Mouse (Mus musculus) cerebellum, adult 18-20 months (tissue): ENCODE results near the gene Lgi4.

Source experiments
- DNase-seq, 2 experiments: peaks; one replicate each; pipeline ENCODE4 v3.0.0; 2021

Lgi4 gene

DNA sequence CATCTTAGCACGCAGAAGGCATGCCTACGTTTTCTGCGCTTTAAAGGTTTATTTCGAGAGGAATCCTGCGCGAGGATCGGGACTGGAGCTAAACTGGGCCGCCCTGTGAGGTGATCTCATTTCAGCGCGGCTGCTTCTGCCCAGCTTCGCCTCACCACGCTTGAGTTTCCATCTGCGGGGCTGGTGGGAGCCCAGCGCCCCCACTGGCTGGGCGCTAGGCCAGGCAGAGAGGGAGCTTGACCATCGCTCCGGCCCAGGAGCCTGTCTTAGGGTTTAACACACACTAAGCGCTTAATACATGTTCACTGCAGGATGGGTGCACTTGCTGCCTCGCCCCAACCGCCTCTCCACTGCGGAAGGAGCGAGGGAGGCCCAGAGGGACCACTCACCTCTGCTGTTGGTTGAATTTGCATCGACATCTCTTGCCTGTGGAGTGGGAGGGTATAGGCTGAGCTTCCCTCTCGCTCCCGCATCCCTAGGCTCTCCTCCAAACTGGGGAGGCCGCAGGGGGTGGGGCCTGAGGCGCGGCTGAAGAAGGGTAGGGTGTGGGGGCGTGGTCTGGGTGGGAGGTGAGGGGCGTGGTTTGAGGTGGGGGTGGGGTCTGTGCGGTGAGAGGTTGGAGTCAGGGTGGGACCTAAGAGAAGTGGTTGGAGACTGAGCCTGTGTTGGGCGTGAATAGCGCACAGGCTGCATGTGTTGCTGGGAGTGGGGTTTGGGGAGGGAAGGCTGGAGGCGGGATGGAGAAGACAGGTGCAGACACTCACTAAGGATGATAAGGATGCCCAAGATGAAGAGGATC lies 6.3 kb upstream of the Lgi4 start:
- peak; percentile 87 for DNase-seq

DNA sequence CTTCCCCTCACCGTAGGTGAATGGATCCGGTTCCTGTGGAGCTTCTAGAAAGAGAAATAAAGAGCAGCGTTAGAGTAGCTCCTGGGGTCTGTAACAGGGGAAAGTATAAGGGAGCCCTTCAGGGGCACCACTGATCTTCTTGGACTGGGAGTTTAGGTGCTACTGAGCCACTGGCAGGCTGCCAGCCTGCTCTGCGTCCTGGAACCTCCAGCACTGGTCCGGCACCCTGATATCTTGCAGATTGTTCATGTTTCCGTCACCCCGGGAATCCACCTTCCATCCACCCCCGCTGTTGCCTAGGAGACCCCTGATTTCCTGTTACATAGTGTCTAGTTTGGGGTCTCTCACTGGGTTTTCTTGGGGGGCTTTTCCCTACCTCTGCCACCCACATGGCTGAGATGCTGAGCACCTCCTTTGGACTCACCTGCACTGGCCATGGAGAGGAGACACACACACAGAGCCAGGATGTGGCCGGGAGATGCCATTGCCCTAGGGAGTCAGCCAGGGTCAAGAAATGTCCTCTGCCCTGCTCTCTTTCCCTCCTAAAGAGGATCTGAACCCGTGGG lies 5.2 kb upstream of the Lgi4 start:
- no peak for DNase-seq

DNA sequence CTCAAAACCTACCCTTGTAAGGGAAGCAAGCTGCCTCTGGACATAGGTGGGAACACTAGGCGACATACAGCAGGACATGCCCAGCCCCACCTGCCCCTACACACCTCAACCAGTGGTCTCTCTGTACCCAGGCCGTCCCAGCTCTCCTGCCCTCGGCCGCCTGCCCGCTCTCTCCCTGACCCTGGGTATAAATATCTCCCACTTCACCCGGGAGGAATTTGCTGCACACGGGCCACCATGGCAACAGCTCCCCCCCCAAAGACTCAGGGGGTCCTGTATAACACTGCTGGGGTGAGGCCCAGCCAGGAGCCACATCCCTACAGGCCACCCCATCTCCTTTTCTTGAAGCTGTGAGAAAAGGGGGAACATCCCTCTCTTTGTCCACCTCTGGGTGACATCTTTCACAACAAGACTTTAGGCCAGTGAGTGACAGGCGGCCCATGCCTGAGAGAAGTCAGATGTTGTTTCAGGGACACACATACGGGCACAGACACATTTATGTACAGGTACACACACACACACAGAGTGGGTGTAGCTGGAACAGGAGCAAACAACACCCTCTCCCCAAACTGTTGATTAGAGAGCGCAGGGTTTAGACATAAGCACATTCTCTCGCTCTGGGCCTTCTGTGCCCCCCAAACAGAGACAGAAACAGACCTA lies 4.4 kb upstream of the Lgi4 start:
- no peak for DNase-seq

DNA sequence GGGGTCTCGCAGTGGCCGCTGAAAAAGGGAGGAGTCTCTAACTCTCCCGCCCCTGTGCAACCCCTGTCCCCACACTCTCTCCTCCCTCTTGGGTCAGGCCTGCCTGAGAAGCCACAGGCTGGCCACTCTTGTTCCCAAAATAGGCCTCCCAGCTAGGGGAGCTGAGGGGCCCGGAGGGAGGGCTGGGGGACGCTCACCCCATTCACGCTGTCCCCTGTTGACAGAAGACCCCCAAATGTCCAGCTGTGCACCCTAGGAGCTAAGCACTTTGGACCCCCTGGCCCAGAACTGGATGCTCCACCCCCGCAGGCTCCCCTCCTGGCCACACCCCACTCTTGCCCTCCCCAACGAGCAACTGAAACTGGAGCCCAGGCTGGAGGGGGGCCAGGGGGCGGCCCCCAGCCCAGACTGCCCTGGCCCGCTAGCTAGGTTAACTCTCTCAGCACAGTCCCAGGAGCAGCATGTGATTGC lies 3.8 kb upstream of the Lgi4 start:
- DNase-seq = no peak

DNA sequence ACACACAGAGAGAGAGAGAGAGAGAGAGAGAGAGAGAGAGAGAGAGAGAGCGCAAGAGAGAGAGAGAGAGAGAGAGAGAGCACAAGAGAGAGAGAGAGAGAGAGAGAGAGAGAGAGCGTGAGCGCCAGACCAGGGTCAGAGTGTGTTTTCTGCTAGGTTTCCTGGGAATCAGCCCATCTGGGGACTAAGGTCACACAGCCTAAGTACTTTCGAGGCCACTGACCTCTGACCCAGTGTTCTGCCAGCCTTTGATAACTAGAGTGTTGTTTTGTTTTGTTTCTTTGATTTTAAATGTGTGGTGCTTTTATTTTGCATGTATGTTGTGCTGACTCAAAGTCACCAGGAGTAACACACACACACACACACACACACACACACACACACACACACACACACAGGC lies 3.3 kb upstream of the Lgi4 start:
- no peak for DNase-seq

DNA sequence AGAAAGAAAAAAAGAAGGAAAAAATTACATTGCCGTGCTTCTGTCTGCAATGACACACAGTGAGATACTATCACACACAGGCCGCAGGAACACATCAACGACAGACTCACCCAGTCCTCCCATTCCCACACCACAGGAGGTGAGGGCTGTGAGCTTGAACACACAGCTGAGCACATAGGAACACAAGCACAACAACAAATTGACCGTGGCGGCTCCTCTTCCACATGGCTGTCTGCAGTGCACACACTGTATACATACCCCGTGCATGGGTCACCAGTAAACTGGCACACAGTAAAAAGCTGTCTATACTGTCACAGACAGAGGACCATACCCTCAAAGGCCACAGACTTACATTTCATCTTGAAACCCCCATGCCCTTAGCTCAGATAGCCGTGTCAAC lies 2.7 kb upstream of the Lgi4 start:
- DNase-seq = no peak

DNA sequence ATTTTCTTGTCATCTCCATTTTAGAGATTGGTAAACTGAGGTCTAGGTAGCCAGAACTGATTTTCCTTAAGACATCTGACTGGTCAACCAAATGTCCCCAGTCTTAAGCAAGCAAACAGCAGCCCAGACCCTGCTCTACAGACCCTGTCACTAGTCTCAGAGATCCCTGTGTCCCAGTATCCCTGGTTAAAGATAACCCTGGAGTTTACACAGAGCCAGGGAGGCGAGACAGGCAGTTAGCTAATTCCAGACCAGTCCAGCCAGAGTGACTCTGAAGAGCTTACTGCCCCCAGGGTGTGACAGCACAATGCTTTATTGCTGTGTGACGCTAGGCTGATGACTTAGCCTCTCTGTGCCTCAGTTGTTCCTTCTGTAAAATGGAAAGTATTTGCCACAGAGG lies 2.1 kb upstream of the Lgi4 start, which contains the start of gene Fxyd1:
TSS of gene Fxyd1 (minus strand) at position 129 of the 400 bp plus-strand sequence.
- DNase-seq = no peak

DNA sequence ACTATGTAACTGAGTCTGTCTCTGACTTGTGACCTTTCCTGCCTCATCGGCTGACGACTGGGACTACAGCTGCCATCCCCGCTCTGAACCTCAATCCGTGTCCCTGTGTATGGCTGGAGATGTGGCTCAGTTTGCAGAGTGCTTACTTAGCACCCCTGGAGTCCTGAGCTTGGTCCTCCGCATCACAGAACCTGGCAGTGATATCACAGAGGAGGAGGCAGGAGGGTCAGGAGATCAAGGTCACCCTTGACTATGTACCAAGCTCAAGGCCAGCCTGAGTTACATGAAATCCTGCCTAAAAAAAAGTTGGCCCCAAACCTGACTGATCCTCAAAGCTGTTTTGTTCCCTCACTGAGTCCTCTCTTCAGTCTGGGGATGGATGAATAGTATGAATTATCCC lies 1.4 kb upstream of the Lgi4 start:
- no peak for DNase-seq

DNA sequence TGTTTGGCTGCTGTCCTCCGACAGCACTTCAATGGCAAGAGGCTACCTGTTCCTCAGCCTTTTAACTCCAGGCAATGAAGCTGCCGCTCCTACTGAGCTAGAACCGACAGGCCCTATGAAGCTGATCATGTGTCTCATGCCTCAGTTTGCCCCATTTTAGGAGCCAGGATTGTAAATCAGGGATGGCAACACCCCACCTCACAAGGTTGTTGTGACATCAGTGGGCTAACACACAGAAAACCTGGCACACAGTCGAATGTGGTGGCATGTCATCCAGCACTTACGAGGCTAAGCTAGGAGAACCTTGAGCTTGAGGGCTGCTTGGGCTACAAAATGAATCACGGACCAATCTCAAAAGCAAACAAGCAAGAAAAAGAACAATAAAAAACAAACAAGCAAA lies 931 bp upstream of the Lgi4 start:
- no peak for DNase-seq

DNA sequence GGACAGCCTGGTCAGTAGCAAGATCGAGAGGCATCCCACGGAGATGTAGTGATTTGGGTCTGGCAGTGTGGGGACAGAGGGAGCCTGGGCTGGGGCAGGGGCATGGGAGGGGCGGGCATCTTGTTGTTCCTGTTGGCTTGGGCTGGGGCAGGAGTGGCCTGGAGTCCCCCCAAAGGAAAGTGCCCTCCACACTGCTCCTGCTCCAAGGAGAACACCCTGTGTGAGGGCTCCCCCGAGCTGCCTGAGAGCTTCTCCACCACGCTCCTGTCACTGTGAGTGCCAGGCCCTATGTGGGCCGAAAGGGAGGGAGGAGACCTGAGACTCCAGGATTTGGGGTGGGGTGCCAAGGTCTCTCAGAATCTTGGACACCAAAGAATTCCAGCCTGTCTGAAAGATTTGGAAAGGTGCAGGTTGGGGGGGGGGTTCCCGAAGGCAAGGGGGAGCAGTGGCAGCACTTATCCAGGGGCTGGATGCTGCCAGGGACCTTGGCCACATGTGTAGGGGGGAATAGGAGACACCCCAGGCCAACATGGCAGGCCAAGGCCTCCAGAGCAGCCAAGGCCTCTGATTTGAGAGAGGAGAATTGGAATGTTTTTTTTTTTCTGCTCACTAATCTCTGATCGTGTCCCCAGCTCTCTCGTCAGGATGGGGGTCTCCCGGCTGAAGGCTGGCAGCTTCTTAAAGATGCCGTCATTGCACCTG lies 928 bp downstream of the Lgi4 start:
- DNase-seq = no peak

DNA sequence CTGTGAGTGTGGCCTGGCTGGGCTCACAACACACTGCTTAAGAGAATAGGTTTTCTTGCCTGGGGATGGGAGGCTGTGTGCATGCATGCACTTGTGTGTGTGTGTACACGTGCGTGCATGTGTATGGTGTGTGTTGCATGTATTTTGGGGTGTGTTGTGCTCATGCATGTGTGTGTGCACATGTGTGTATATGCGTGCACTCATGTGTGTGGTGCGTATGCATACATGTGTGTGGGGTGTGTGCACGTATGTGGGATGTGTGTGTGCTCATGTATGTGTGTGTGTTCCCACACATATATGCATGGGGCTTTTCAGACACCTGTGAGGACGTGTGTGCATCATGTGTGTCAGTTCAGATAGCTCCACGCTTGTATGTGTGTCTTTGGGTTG lies 1.5 kb downstream of the Lgi4 start:
- no peak for DNase-seq

DNA sequence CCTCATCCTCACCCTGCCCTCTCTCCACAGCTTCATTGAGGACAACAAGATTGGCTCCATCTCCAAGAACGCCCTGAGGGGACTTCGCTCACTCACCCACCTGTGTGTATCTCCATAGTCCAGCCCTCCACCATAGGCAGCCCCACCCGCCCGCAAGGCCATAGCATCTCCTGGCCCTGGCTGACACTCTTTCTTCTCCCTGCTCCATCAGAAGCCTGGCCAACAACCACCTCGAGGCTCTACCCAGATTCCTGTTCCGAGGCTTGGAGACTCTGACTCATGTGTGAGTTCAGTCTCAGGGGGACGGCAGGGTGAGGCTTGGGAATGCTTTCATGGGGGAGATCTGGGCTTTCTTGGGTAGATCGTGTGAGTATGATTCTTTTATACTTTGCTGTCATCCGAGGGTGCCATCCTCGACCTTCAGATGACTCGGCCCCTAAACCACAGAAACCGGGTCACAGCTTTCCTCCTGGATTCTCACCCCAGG lies 4.0 kb downstream of the Lgi4 start:
- DNase-seq = no peak

DNA sequence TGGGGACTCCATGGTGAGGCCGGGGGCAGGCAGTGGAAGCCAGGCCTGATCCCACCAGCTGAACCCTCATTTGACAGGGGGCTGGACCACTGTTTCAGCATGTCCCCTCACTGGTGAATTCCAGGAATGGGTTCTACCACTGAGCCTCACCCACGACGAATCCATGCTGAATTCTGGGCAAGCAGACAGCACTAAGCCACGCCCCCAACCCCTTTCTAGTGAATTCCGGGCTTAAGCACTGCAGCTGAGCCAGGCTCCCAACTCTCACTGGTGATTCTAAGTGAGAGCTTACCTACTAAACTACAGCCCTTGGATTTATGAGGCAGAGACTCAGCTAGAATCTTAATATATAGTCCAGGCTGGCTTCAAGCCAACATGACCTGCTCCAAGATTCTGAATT lies 8.7 kb downstream of the Lgi4 start:
- DNase-seq = no peak

DNA sequence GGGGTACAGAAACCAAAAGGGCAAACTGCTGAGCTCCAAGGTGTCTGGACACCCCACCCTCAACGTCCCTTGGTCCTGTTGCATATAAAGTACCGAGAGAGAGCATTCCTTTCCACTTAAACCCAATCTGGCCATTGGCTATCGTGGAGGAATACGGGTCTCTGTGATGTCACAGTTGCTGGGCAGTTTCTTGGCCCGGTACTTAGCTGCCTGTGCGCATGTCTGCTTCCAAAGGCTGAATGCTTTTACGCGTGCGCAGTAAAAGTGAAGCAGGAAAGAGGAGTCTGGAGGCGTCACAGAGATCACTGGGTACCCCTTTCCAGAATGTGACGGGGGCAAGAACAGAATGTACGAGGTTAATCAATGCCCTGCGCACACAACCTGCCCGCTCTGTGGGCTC lies 10.3 kb downstream of the Lgi4 start:
- peak in 1 of 2 experiments; percentile 61 for DNase-seq

DNA sequence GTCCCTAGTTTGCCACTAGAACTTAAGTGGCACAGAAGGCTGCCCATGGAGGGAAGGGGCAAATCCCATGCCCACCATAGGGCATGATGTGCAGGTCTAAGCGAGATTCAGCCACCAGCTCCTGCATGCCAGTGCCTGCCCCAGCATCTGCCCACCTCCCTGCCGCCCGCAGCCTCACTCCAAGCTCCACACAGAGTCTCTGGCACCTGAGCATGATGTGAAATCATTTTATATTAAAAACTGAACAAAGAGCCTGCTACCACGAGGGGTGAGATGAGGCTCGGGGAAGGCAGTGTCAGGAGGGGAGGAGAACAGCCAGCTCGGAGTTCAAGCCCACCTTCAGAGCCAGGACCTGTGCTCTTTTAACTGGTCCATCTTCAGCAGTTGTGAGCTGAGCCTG lies 11.2 kb downstream of the Lgi4 start:
- DNase-seq = peak in 1 of 2 experiments; percentile 37

DNA sequence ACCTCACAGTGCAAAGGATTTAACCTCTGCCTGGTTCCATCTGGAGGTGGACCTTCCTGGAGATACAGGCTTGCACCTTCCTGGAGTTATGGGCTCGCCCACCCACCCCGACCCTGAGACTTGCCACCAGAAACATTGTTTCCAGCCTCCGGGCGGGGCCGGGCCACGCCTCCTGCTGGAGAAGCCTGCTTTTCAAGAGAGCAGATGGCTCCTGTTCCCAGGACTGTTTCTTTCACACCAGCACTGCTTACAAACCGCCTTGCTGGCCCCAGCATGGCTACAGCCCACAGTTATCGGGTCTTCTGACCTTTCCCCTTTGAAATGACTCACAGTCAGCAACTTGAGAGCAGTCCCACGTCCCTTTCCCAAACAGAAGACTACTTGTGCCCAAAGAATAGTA lies 13.2 kb downstream of the Lgi4 start:
- peak; percentile 40 to 45 for DNase-seq

DNA sequence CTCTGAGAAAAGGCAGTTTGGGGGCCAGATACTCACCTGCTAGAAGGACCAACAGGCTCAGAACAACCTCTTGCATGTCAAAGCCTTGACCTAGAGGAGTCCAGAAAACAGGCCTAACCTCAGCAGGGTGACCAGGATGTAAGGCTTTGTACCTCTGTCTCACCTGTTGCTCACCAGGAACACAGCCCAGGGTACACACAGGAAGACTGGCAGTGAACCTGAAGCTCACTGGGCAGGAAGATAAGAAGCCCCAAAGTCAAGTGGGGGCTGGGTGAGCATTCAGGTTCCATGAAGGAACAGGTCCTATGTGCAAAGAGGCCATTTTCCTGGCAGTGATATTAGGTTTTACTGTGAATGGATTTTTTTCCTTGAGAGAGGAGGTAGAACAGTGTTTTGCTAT lies 14.4 kb downstream of the Lgi4 start:
- DNase-seq = no peak

DNA sequence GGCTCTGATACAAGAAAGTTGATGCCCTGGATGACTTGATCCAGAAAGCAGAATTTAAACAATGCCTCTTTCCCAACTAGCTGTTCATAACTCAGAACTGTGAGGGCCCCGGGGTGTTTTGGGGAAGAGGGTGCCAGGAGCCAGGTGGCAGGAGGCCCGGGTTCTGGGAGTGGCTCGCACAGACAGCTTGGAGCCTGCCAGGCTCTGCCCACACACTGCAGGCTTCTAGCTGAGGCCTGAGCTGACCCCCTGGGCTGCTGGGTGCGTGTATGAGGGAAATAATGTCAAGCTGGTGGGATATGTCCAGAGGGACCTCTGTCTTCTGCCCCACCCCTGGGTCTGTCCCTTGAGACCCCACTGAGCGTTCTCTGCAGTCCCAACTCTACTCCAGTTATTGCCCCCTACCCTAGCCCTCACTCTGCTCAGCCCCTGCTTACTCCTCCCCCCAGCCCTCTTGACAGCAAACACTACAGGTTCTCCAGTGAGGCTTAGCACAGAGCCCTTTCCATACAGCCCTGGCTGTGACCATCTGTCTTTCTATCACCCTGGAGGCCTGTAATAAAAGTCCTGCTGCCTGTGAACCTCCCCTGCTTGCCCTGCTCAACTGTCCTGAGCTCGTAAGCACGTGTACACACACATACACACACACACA lies 15.0 kb downstream of the Lgi4 start:
- peak; percentile 38 to 40 for DNase-seq

DNA sequence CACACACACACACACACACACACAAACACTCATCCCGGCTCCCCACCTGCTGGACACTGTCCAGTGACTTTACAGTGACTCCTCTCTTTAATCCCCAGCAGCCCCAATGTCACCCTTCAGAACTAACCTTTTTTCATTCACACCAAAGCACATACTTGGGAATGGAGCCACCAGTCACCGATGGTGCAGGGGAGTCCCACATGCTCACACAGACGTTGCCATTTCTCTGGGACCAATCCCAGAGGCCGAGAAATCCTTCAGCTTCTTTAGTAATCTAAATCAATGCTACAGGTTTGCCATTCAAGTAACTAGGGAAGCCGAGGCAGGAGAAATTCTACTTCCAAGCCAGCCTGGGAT lies 15.5 kb downstream of the Lgi4 start:
- no peak for DNase-seq

DNA sequence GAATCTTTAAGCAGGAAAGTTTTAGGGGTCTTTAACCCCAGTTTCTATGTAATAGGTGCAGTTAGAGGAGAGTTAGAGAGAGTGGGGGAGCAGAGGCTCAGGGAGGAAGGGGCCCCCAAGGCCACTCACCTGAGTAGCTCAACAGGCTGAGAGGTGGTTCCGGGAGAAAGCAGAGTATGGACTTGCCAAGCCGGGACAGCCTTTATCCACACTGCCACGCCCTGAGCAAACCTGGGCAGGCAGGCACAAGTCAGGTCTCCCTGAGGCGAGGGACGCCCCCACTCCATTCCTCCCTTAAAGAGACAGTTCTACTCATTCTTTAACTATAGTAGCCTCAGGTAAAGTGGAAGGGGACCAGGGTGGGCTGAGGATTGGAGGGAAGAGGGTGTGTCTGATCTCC lies 17.4 kb downstream of the Lgi4 start, which contains the start of gene Fxyd3:
TSS of gene Fxyd3 (minus strand) at position 213 of the 400 bp plus-strand sequence.
- no peak for DNase-seq

DNA sequence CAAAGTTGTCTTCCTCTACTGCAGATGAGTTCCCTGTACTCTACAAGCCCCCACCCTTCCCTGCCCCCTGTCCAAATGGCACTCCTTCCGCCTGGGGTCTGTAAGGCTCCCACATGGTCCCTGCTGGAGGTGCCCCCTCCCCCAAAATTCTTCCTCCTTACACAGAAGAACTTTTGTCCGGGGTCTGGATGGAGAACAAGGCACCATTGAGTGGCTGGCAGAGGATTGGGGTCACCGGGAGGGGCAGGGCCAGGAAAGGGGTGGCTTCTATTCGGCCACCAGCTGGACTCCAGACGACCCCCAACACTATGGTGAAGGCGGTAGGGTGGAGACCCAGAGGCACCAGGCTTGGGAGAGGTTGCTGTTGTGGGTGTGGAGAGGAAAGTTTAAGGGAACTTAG lies 18.3 kb downstream of the Lgi4 start:
- DNase-seq = peak in 1 of 2 experiments; percentile 39

DNA sequence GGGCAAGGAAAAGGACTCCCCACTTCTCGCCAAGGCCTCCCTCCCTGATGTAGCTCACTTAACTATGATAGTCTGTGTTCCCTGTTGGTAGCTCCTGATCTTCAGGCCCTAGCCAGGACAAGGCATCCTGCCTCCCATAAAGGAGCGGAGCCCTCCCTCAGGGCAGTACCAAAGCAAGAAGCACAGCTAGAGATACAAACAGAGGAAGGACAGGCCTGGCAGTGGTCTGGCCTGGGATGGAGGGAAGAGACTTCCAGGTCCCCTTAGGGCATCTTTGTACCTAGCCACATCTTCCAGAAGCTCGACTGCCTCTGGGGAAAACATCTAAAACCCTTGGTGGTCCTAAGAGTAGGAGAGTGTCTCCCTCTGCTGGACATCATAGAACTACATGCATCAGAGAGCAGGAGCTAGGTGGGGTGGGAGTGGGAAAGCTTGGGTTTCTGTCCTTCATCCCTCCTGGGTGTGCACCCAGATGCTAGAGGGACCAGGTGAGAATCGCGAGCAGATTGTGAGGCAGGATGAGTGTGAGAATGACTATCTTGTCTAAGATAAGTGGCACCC lies 18.8 kb downstream of the Lgi4 start:
- DNase-seq = peak; percentile 39 to 43
